Mouse (Mus musculus) spleen, adult 2 months (tissue): Measurements from ENCODE around the gene Zfp719.

Experiments
- CTCF ChIP-seq: fragments of 200-500 bp; IDR thresholded peaks from 2 replicates; pipeline ENCODE4 v1.5.1; 2011; ENCODE audit warnings: mild to moderate bottlenecking, inconsistent platforms; ENCODE audit not compliant: insufficient read depth, insufficient read length, insufficient replicate concordance; ENCODE audit errors: extremely low read depth
- POLR2A ChIP-seq: fragments of 200-500 bp; IDR thresholded peaks from 2 replicates; pipeline ENCODE4 v1.6.1; 2011; ENCODE audit warnings: low read depth, low read length, inconsistent platforms

- no peak for TF ChIP-seq CTCF
- no peak for TF ChIP-seq POLR2A
These were observed 22.5 kb downstream of the Zfp719 start for GRCm38 (mm10) chr7:43601884-43602283.
